Mouse (Mus musculus): Measurements from ENCODE around the gene Gstm7.
A peak's percentile ranks its signal among the peaks of the same experiment; 100 is the strongest.
"Not testable (repeated sequence)": the region's sequence is repeated elsewhere in the genome, so short reads cannot be mapped to it uniquely, and the experiment has no call there.

Gene Gstm7

DNA sequence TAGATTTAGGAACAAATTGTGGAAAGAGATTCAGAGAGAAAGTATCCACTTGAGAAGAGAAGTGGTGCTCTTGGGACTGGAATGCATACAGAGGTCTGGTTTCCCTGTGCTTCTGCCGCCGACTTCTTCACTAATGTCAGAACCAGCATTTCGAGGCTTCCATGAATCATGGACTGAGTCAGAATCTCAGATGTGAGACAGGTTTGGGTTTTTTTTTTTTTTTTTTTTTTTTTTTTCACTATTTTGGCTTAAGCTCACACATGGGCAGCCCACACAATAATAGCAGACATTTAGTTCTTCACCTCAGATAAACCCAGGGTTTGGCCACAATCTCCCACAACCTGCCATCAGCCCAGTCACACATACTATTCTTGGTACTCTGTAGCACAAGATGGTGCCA, 3.7 kb upstream of the Gstm7 start:
- no peak for DNase-seq (ENCODE audit: low spot score in 2 of 2)

DNA sequence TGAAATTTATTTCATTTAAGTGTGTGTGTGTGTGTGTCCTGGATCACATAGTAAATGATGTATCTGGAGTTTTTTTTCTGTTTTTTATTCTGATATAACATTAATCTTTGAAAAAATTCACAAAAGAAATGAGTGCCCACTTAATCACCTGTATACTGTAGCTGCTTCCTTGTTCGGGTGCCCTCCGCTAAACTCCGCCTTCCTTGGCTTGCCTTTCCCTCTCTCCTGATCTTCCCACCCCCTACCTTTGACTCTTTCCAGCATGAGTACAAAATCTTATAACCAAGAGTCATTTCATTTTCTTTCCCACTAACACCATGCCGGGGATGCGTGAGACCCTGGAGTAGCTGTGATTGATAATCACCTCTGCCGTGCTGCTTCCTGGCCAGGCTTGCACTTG, 511 bp upstream of the Gstm7 start:
- no peak for DNase-seq (ENCODE audit: low spot score in 2 of 2)

DNA sequence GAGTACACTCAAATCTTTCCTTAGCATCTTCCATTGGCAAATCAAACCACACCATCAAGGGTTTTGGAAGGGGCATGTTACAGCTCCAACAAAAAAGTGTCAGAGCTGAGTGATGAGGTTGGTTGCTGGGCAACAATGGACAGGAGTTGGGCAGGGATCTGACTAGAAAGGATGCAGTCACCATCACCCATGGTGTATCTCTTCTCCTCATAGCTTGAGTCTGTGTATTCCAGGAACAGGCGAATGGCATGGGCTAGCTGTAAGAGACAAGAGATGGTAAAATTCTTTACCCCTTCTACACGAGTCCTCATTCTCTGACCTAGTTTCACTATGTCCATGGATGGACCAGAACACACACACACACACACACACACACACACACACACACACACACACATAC, 483 bp downstream of the Gstm7 start:
- DNase-seq (ENCODE audit: low spot score in 2 of 2): no peak

DNA sequence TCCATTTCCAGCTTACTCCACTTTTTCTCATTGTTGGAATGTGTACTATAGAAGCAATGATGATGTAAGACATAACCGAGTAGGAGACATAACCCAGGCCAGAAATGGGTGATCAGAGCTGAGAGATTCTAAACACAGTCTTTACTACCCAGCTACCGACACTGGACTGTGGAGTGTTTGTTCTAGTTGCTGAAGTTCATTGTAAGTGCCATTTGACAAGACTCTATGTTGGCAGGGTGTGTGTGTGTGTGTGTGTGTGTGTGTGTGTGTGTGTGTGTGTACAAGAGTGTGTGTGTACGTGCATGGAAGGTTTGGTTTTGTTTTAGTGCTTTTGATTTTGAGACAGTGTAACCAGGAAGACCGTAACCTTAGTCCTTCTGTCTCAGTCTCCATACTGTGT, 1.9 kb downstream of the Gstm7 start:
- no peak for DNase-seq (ENCODE audit: low spot score in 2 of 2)

DNA sequence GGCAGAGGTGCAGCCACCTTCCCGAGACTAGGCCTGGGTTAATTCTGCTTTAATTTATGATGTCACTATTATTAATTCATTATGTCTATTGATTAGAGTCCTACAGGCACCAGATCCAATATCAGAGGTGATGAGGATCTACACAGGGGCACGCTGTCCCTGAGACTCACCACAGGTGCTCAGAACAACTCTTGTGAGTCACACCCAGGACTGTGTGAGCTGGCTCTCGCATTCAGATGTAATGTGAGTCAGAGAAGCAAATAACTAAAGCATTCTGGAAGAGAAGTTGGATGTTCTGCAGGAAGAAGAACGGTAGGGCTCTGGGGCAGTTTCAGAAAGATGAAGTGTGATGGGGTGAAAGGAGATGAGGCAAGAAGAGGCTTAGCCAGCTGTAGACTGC, 2.4 kb downstream of the Gstm7 start:
- DNase-seq (ENCODE audit: low spot score in 2 of 2): no peak

DNA sequence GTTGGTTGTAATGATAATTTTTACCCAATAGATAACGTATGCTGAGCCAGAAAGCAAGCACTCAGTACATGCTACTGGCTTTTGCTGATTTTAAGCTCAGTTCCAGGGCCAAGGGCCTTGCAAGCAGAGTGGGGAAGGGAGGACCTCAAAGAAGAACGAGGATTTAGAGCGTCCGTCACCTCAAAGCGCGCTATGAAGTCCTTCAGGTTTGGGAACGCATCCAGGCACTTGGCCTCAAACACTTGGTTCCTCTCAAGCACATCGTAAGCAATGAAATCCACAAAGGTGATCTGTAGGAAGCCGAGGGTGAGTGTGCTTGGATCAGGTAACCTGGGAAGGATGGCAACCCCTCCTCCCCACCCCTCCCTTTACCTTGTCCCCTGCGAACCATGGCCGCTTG, 2.9 kb downstream of the Gstm7 start:
- no peak for DNase-seq (ENCODE audit: low spot score in 2 of 2)

DNA sequence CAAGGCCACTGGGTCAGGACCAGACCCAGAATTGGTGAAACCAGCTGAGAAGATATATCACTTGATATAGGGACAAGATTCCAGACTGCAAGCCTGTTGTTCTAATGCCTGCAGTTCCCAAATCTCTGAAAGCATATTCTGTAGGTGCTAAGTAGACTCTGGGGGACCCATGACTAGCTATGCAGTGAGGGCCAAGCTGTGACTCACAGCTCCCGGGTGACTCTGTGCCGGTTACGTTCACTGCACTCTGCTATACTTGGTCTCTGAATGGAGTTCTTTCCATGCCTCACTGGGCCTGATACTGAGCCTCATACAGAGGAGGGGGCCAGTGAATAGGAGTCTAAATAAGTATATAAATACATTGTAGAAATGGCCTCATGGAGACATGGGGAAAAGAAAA, 3.8 kb downstream of the Gstm7 start:
- DNase-seq (ENCODE audit: low spot score in 2 of 2): no peak

DNA sequence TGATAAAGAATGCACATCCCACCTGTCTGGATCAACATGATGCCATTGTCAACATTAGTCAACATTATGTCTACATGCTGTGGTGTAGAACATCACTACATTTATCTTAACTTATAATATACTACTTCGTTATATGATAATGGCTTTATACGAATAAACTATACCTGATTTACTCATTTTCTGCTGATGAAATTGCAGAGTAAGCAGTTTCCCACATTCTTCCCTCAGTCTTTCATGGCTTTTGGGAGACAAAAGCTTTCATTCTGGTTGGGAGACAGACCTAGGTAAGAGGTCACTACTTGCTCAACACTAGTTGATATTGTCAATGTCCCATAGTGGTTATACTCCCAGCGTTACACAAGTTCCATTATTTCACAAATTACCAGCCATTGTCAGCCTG, 6.3 kb downstream of the Gstm7 start:
- DNase-seq (ENCODE audit: low spot score in 2 of 2): no peak

DNA sequence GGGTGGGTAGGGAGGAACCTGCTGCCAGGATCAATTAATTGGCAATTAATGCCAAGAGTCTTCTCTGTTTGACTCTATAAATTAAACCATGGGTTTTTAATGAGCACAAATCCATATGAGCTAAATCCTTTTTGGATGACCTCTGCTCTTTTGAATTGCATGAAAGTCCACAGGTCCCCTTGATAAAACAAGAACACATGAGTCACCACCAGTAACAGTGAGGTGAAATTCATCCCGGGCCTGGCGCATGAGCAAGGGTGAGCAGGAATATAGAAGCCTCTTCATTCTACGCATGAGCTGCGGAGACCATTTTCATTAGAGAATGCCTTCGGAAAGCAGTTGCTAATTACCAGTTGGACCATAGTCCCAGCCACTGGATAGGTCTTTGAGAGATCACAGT, 11.3 kb downstream of the Gstm7 start:
- DNase-seq (ENCODE audit: low spot score in 2 of 2): no peak

DNA sequence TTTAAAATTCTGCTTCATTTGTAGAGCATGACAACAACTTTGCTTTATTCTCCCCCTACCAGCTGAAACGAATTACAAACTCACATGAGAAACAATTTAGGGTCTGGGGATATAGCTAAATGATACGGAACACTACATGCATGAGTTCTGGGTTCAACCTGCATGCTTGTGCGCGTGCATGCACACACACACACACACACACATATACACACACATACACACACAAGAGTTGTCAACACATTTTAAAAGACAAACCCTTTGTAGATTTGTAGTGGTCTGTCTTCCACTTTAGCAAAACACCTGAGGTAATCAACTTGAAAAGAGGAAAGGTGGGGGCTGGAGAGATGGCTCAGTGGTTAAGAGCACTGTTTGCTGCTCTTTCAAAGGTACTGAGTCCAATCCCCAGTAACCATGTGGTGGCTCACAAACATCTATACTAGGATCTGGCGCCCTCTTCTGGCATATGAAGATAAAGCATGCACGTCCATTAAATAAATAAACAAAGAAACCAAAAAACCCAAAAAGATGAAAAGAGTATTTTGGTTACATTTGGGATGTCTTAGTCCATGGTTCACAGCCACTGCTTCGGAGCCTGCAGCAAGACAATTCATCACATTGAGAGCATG, 13.7 kb downstream of the Gstm7 start:
- DNase-seq (ENCODE audit: low spot score in 2 of 2): peak; percentile 74 to 75

DNA sequence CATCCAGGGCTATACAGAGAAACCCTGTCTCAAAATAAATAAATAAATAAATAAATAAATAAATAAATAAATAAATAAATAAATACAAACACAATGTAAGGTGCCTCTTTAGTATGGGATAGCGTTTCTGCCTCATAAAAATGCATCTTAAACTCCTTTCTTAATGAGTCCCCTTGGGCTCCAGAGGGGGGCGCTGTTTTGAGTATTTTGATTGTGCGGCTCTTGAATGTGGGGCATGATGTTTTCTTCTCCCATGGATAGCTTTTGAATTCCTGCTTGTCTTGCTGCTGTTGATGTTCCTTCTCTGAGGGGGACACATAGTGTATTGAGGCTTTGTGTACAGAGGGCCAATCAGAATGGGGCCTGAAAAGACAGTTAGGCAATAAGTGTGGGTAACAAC, 14.5 kb downstream of the Gstm7 start:
- DNase-seq (ENCODE audit: low spot score in 2 of 2): no peak

DNA sequence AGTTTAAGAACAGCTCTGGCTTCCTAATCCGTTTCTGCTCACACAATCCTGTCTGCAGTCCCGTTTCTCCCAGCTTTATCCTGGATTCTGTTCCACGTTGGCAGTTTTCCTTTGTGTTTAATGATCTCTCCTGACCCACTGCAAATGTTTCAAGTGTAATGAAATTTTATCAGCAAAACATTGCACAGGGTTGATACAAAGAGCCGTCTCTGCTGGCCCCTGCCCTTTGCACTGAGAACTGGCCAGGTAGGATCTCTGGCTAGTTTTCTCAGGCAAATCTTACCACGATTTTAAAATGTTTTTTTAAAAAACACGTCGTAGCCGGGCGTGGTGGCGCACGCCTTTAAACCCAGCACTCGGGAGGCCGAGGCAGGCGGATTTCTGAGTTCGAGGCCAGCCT, 14.9 kb downstream of the Gstm7 start:
- no peak for DNase-seq (ENCODE audit: low spot score in 2 of 2)

DNA sequence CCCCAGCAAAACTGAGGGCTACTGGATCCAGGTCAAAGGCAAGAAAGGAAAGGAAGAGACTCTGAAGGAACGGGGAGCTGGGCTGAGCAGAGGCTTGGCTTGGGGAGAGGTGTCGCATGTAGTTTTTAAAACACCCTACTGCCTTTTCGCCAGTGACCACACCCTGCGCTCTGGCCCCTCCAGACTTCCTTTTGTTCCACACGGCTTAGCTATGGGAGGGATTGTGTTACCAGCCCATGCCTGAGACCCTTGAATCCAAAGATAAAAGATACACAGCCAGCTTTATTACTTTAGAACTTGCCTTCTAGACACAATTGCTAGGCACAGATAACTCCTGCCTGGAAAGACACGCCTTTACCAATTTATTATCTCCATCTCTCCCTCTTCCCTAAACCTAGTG, 25.7 kb downstream of the Gstm7 start:
- no peak for DNase-seq (ENCODE audit: low spot score in 2 of 2)

DNA sequence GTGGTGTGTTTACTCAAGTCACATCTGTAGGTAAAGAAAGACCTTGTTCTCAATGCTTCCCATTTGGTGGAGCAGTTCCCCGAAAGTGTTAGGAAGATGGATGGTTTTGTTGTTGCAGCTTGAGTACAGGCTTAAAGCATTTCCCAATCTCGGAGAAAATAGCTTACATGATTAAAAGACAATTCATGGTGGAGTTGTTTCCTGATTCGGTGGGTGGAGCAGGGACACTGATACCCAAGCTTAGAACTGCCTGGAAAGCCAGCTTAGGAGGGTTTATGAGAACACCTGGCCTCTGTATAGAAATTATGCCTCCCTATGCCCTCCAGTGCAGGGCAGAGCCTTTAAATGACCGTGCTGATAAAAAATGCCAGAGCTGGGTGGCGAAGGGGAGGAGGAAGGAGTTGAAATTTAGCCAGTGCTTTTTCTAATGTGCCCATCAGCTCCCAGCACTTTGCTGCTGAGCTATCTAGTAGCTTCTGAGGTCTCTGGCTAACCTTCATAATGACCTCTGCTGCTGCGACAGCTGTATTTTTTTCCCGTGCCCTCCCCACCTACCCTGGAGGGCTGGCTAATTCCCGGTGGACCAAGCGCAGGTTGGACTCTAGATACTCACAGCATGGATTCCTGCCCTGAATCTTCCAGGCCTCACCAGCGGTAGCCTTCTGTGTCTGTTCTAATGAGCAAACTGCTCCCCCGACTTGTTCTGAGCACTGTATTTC, 30.5 kb downstream of the Gstm7 start:
- no peak for DNase-seq (ENCODE audit: low spot score in 2 of 2)

DNA sequence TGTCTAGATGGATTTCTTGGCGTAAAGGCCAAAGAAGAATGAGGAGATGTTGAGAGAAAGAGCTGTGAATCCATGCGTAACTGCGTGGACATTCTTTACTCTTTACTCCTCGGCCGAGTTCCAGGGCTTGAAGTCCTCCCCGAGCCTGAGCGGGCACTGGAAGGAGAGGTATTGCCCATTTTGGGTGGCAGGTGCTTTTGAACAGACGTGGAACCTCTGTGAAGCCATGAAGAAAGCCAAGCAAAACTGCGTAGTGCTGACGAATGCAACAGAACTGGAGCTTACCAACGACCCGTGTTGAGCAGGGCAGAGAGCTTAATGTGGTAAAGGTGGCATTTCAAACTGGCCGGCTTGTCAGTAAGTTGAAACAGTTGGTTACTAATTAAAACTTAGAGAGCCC, 32.9 kb downstream of the Gstm7 start:
- no peak for DNase-seq (ENCODE audit: low spot score in 2 of 2)

DNA sequence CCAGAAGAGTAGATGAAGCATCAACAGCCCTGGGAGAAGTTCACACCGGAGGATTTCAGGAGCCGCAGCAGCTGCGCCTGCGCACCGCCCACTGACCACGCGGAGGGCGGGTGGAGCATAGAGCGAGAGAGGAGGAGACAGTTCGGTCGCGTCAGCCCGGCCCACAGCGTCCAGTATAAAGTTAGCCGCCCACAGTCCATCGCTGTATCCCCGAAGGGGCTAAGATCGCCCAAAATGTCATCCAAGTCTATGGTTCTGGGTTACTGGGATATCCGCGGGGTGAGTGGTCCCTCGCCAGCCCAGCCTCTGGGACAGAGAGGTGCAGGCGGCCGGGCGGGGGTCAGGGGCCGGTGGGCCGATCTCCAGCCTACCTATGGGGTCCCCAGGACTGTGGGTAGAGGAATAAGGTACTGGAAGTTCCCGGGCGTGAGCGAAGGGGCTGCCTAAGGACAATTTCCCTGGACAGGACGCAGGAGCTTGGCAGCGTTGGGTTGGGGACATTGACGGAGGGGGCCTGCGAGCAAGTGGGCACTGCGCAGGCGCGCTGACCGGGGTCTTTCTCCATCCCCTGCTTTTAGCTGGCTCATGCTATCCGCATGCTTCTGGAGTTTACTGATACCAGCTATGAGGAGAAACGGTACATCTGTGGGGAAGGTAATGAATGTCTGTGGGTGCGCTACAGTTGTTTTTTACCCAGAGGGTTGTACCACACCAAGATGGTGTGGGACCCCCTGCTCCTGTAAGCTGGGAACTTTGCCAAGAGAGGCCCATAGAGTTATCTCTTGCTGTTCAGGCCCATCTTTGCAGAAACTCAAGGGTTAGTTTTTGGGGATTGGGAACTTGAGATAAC, 35.7 kb downstream of the Gstm7 start, which contains the start of gene Gstm5:
Gene Gstm5 (plus strand): TSS at position 102 of the 850 bp plus-strand sequence.
- DNase-seq (ENCODE audit: low spot score in 2 of 2): peak; percentile 89 to 90

DNA sequence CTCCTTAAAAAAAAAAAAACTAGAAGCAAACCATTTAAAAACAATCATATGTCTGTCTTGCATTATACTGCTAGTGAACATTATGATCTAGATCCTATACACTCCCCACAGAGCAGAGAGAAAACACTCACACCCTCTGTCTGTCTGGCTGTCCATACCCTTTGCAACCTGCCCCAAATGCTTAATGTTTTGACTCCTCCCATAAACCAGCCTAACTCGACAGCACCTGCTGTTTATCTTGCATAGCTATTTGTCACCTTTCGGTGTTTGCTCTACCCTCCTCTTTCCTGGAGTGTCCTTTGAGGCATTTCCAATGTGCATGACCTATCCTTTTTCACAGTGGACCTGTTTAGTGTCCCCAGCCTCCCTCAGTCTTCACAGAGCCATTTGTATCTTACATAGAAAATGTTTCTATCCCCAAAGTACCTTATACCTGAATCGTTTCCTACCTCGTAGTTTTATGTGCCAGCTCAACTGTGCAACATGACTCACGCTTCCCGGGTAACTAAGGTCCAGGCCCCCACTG, 36.4 kb downstream of the Gstm7 start:
- no peak for DNase-seq (ENCODE audit: low spot score in 2 of 2)

DNA sequence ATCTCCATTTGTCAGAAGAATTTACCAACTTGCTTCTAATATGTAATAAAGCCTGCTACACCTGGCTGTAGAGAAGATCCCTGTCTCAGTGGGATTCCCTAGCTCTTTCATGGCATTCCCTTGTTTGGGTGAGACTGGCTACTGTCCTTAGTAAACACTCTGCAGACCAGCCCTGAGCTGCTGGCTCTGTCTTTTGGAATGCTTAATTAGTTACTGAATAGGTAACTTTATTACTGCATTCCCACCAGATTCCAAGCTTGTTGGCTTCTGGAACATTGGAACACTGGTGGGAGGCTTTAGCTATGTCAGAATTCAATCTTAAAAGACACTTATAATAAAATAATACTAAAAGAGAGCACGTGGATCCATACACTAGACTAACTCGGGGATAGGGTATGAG, 42.4 kb downstream of the Gstm7 start:
- DNase-seq (ENCODE audit: low spot score in 2 of 2): not testable (repeated sequence)

DNA sequence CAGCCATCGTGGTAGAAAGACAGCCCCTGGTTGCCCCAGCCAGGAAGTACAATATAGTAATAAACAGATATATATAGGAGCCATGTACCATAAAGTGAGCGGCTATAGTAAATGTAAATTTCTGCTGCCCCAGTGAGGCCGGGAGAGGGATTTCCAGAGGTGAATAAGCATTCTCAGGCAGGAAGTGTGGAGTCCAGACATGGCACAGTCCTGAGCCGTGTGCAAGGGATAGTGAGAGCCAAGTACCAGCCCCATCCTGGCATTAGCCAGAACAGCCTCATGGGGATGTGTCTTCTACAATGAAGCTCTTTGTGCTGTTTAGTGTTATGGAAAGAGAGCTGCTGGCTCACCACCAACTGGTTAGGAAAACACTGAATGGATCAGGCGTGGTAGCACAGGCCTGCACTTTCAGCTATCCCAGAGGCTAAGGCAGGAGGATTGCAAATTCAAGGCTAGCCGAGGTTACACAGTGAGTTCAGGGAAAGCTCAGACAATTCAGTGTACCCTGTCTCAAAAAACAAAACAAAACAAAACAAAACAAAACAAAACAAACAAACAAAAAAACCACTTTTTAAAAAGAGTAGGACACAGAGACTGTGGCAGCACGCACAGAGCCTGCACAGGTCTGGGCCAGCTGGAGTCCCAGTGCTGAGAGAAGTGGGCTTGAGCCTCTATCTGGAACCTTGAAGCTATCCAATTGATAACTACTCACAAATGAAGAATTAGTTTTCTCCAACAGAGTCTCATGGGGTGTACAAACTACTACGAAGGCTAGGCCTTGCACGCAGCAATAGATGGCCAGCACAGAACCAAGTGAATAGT, 43.7 kb downstream of the Gstm7 start:
- peak; percentile 32 to 66 for DNase-seq (ENCODE audit: low spot score in 2 of 2)

DNA sequence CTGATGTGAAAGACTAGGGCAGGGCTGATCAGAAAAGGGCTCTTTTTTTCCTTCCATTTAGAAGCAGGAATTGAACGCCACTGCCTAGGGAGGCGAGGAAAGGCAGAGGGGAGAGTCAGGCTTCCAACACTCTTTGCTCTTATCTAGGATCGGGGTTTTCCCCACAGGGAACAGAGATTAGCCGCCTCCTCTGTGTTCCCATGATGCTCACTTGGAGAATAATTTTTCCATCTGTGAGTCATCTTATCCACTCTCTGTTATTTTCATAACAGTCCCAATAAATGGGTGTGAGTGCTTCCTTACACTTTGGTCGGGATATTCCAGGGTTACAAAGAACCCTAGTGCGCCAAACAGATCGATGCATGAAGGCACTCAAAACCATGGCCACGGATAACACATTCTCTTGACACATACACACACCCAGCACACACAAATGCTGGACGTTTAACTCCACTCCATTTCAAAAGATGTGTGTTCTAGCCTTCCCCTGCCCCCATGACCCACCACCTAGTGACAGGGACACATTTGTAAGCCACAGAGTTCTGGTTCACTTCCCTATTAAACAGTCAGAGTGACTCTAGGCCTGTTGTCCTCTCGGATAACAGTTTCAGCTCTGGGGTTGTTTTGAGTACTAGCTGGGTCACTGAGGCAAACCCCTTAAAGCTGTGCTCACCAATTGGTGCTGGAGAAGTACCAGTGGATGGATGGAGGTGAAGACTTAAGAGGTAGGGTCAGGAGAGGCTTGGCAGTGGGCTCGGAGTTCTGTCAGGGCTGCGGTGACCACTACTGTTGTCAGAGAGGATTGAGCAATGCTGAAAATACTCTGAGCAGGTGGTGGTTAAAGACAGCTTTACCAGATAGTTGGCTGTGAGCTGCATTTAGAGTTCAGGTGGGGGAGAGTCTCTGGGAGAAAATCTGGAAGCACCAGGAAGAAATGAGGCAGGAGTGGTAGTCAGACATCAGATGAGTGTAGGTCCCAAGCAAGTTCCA, 53.6 kb downstream of the Gstm7 start:
- no peak for DNase-seq (ENCODE audit: low spot score in 2 of 2)

All from right cerebral cortex, adult 2 months (tissue).